Mouse (Mus musculus) liver, postnatal 0 days (tissue): ENCODE data around the gene Cebpg. TPM values are rescaled to one million over a fixed set of nuclear protein-coding genes. Genes with fewer than 3 reads are reported as not detected.

ENCODE experiments used
- ATAC-seq: fragments of 200-750 bp; cut with Nextera tagmentation; 2 replicates; pipeline ENCODE4 v1.8.0; 2017; ENCODE audit warnings: mild to moderate bottlenecking, moderate library complexity
- DNase-seq: peaks from one replicate; pipeline ENCODE4 v3.0.0-alpha.2; 2016
- H3K27ac ChIP-seq: fragments of 300-500 bp; sonication (generic); 2 replicates; pipeline ENCODE4 v1.5.1; 2014; ENCODE audit warnings: antibody characterized with exemption, moderate library complexity, mild to moderate bottlenecking, low read depth
- H3K27me3 ChIP-seq: fragments of 300-500 bp; sonication (generic); 2 replicates; pipeline ENCODE4 v1.6.1; 2014; ENCODE audit warnings: low read length, control low read depth, mixed read lengths; ENCODE audit not compliant: insufficient read depth
- H3K36me3 ChIP-seq: fragments of 300-500 bp; sonication (generic); replicated peaks from 2 replicates; pipeline ENCODE4 v1.6.1; 2014; ENCODE audit warnings: mild to moderate bottlenecking, control low read depth, low read length, moderate library complexity, mixed read lengths; ENCODE audit not compliant: insufficient read depth
- H3K4me1 ChIP-seq: fragments of 300-500 bp; sonication (generic); 2 replicates; pipeline ENCODE4 v1.6.1; 2014; ENCODE audit warnings: antibody characterized with exemption, mild to moderate bottlenecking, control low read depth; ENCODE audit not compliant: insufficient read depth
- H3K4me2 ChIP-seq: fragments of 300-500 bp; sonication (generic); 2 replicates; pipeline ENCODE4 v1.6.1; 2014; ENCODE audit warnings: low read depth, mild to moderate bottlenecking, low read length, moderate library complexity, mixed read lengths
- H3K4me3 ChIP-seq: fragments of 300-500 bp; sonication (generic); 2 replicates; pipeline ENCODE4 v1.5.1; 2014; ENCODE audit warnings: low read depth, low read length
- H3K9ac ChIP-seq: fragments of 300-500 bp; sonication (generic); replicated peaks from 2 replicates; pipeline ENCODE4 v1.6.1; 2014; ENCODE audit warnings: mild to moderate bottlenecking, moderate library complexity
- H3K9me3 ChIP-seq: fragments of 300-500 bp; sonication (generic); 2 replicates; pipeline ENCODE4 v1.6.1; 2016; ENCODE audit warnings: mild to moderate bottlenecking, control low read depth, low read length, mixed read lengths
- CTCF ChIP-seq: sonication (generic); IDR thresholded peaks from 2 replicates; pipeline ENCODE4 v1.5.1; 2016; ENCODE audit warnings: antibody characterized with exemption, low read depth
- EP300 ChIP-seq: IDR thresholded peaks from 2 replicates; pipeline ENCODE4 v1.6.1; 2016; ENCODE audit warnings: antibody characterized with exemption, low read depth, mild to moderate bottlenecking
- WGBS: fragments of 180-500 bp; shearing (Covaris S2); extraction: QIAGEN DNeasy Blood & Tissue Kit; methylation state at CpG from one replicate; pipeline ENCODE4 v1.1.7; 2014; ENCODE audit not compliant: insufficient replicate concordance; 5-methylcytosine and 5-hydroxymethylcytosine counted together
- polyA plus RNA-seq: library from polyadenylated mRNA; unstranded; fragments of >200 nt; fragmentation: Nextera tagmentation; extraction: Ambion mirVana; gene quantifications from 2 replicates; pipeline ENCODE4 v1.2.1, GENCODE M21; 2015

Gene Cebpg
- 30.8 and 35.2 TPM in 2 replicates for polyA plus RNA-seq

DNA sequence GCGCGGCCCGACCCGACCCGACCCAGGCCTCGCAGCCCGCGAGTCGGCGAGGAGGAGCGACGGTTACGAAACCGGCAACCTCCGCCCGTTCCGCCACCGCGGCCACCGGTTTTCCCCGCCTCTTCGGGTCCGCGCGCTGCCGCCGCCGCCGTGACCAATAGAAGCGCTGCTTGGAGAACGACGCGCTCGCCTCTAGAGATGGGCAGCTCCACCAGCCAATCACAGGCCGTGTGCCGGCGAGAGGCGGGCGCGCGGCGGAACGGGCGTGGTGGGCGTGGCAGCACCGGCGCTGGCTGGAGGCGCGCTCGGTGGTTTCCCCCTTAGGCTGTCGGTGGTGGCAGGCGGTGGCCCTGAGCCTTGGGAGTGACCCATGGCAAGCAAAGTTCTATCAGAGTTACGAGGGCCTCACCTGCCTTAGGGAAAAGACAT lies at the start of gene Cebpg:
Gene Cebpg (minus strand): TSS at position 138 of the 429 bp plus-strand sequence.
- H3K4me2 ChIP-seq = peak within 1 kb of the TSS; percentile 77

DNA sequence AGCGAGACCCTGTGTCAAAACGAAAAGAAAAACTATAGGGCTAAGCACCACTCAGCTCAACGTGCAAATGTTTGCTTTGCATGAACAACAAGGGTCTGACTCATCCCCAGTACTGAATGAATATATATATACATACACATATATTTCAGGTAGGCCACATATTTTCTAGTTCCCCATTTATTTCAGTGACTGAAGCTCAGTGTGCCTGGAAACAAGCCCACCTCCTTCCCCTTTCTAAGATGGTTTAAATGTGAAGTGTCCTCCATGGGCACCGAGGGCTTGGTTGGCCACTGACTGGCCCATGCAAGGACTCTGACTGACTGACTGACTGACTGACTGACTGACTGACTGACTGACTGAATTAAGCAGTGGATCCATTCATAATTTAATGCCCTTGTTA lies 43.2 kb upstream of the Cebpg start:
- H3K4me3 ChIP-seq = no peak overlapping the region
- no peak overlapping the region for H3K4me2 ChIP-seq
- H3K9me3 ChIP-seq = no peaks in the 10 kb centered on the region
- DNase-seq (no peak), ATAC-seq (no peak)
- no peaks in the 10 kb centered on the region for H3K4me1 ChIP-seq
- no peak overlapping the region for H3K27ac ChIP-seq
- no peaks in the 10 kb centered on the region for H3K36me3 ChIP-seq
- 60% methylated on average over 4 of the region's 4 CpGs for WGBS
- no peak overlapping the region for H3K9ac ChIP-seq
- no peaks in the 10 kb centered on the region for H3K27me3 ChIP-seq
- no peak for TF ChIP-seq CTCF
- TF ChIP-seq EP300 = no peak

More for the DNA sequence above, at the start of gene Cebpg:
- Histone ChIP-seq H3K4me1 (peaks cover 33% of the 10 kb centered on the region), H3K9ac (peak within 1 kb of the TSS; percentile 92), H3K27ac (peak within 1 kb of the TSS; percentile 98), H3K27me3 (no peaks in the 10 kb centered on the region), H3K4me3 (peak within 1 kb of the TSS; percentile 89), H3K9me3 (no peaks in the 10 kb centered on the region), H3K36me3 (no peaks in the 10 kb centered on the region)
- TF ChIP-seq EP300 (no peak), CTCF (no peak)
- ATAC-seq (peak; percentile 96), DNase-seq (peak; percentile 98)
- WGBS = 0% methylated on average over 48 of the region's 53 CpGs

DNA sequence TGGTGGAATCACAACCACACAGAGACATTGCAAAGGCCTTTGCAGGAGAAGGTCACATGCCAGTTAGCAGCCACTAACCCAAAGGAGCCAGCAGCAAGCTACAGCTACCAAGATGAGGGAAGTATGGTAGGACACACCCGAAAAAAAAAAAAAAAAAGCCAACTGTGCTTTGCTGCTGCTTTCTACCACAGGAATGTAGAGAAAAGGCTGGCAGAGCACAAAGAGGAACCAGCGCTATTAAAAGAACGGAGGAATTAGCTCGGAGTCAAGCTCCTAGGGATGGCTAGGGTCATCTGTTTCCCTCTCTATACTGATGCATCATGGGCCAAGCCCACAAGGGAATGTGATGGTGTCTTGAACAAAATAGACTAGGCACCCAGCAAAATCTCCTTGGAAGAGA lies 42.4 kb upstream of the Cebpg start:
- Histone ChIP-seq H3K9me3 (no peaks in the 10 kb centered on the region), H3K9ac (no peak overlapping the region), H3K36me3 (no peaks in the 10 kb centered on the region), H3K4me3 (no peak overlapping the region), H3K4me2 (no peak overlapping the region), H3K4me1 (no peaks in the 10 kb centered on the region), H3K27ac (no peak overlapping the region), H3K27me3 (no peaks in the 10 kb centered on the region)
- 34% methylated on average over 4 of the region's 4 CpGs for WGBS
- DNase-seq (no peak), ATAC-seq (no peak)
- no peak for TF ChIP-seq EP300
- no peak for TF ChIP-seq CTCF

DNA sequence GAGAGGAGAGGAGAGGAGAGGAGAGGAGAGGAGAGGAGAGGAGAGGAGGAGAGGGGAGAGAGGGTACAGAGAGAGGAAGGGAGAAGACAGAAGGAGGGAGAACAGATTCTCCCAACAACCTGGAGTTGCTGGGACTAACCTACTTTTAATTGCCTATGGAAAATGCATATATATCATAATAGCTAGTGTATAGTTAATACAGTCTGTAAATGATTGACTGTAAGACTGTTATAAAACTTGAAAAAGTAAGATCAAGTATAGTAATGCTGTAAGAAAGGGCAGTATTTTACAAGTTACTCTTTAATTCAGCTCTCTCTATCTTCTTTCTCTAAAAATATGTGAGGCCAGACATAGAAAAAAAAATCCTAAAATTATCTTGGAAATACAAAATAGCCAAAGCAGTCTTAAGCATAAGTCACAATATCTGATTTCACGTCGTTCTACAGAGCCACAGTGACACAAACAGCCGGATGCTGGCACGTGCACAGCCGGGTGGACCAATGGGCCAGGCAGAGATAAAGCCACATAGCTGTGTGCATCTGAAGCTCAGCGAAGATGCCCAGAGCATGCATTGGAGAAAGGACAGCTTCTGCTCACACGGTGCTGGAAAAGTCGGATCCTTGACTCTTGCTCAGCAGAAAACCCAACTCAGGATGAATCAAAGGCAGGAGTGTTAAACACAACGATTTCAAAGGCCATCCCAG lies 38.8 kb upstream of the Cebpg start:
- Histone ChIP-seq H3K4me3 (no peak overlapping the region), H3K4me1 (peaks cover 4% of the 10 kb centered on the region; the same call in 1 of the 2 replicates), H3K4me2 (no peak overlapping the region), H3K27me3 (no peaks in the 10 kb centered on the region), H3K9ac (no peak overlapping the region), H3K9me3 (no peaks in the 10 kb centered on the region), H3K36me3 (no peaks in the 10 kb centered on the region), H3K27ac (no peak overlapping the region)
- ATAC-seq (no peak), DNase-seq (no peak)
- 73% methylated on average over 9 of the region's 9 CpGs for WGBS
- TF ChIP-seq EP300 = no peak

DNA sequence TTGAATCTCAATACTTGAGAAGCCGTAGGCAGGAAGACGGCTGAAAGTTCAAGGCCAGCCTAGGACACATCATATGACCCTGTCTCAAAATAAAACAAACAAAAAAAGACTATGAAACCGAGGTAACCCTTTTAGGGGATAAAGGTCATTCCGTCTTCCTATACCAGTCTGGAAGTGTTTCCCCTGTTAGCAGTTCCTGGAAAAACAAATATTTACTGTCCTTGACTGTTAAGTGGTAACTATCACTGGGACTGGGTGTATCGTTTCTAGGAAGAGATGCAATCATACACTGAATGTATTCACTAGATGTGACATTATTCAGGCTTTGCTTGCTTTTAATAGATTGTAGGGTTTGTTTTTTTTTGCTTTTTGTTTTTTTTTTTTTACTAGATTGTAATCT lies 34.2 kb upstream of the Cebpg start:
- WGBS = 54% methylated on average over 5 of the region's 5 CpGs
- TF ChIP-seq CTCF (no peak), EP300 (peak; percentile 91)
- ATAC-seq = peak; percentile 86
- Histone ChIP-seq H3K4me1 (peaks cover 4% of the 10 kb centered on the region; the same call in 1 of the 2 replicates), H3K9me3 (no peaks in the 10 kb centered on the region), H3K36me3 (no peaks in the 10 kb centered on the region), H3K4me3 (no peak overlapping the region), H3K9ac (no peak overlapping the region), H3K4me2 (no peak overlapping the region), H3K27ac (peak overlapping the region; percentile 82), H3K27me3 (no peaks in the 10 kb centered on the region)
- no peak for DNase-seq

DNA sequence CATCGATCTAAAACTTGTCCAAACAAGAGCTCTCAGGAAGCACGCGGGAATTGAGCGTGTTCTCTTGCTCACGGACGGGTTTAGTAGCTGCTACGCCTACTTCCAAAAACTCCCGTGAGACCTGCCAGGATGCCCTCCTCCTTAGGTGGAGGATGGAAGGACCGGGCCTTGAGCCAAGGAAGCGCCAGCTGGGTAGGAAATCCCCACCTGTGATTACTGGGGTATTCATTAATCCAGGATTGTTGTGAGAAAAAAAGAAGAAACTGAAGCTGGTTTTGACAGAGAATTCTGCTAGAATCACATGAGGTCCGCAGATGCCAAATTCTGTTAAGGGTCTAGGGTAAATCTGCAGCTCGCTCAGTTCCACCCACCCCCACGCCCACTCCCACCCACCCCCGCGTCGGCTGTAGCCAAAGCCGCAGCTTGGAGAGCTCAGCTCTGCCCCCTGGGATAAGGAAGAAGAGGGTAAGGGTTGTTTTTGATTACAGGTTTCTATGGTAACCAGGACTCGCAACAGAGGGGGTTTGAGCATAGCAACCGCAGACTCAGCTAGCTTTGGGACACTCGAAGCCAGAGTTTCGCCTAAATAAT lies 30.0 kb upstream of the Cebpg start:
- Histone ChIP-seq H3K4me3 (0 out of 2 replicates have a peak overlapping the region, but pooled peaks have one; percentile 21), H3K27ac (peak overlapping the region; percentile 69), H3K27me3 (no peaks in the 10 kb centered on the region), H3K9ac (0 out of 2 replicates have a peak overlapping the region, but pooled peaks have one; percentile 4), H3K4me1 (peaks cover 6% of the 10 kb centered on the region; the same call in 1 of the 2 replicates), H3K9me3 (no peaks in the 10 kb centered on the region), H3K4me2 (peak overlapping the region; percentile 63), H3K36me3 (no peaks in the 10 kb centered on the region)
- TF ChIP-seq CTCF (0 out of 2 replicates have a peak, but pooled peaks have one; percentile 14), EP300 (no peak)
- WGBS = 2% methylated on average over 21 of the region's 21 CpGs
- DNase-seq (peak; percentile 52), ATAC-seq (peak; percentile 68)
